Mouse (Mus musculus) retina, adult 2 months (tissue): ENCODE measurements around the gene Sval2.

ENCODE experiments used
- DNase-seq: peaks from one replicate; pipeline ENCODE4 v3.0.0-alpha.2; 2012; ENCODE audit warnings: low read depth, low spot score

Gene Sval2

GRCm38 (mm10) chr6:41852689-41853088, at the start of gene Sval2:
Sval2 (plus strand) TSS chr6:41852989.
- no peak for DNase-seq

DNA sequence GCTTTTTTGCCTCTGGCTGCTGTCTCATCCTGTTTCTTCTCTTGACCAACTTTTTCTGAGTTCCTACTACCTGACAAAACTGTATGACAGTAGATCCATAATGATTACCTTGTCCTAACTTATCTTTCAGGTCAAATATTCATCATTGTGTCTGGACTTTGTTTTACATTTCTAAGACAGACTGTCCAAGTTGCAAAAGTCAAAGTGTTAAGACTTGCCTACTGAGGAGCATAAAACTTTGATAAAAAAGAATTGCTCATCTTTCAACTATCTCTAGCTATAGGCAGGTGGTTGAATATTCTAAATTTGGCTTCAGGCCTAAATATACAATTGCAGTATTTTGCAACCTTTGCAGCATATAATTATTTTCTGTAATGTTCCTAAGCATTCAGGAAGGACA, 28.7 kb upstream of the Sval2 start:
- no peak for DNase-seq

DNA sequence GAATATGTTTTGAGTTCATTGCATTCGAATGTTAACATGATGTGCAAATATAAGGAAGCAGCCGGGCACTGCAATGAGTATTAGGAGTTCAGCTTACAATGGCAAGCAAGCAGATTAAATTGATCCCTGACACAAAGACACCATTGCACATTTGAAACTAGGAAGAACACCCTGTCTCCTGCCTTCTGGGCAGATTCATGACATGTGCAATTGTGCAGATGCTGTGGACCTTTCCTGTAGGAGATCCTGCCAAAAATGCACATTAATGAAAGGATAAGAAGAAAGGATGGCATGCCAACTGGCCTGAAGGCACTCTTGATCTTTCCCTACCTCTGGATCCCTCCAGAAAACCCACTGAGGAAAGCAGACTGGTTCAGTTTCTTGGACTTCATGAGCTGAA, 23.3 kb upstream of the Sval2 start:
- DNase-seq = no peak

DNA sequence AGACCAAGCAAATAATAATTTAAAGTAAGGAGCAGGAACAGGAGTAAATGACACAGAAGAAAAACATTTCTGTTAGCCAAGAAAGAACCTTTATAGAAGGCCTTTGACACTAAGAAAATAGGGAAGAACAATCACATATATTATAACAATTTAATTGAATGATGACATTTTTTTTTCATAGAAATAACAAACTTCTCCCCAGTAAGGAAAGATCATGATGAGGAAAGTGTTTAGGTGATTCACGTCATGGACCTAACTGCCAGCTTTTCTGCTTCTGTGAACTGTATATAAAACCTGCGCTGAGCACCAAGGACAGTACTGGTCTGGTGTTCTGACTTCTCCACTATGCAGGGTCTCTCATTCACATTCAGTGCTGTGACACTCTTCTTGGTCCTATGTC, 5.6 kb upstream of the Sval2 start, which contains the start of gene Pip:
Gene Pip, plus strand, starts transcription at position 301 of the 400 bp plus-strand sequence.
- no peak for DNase-seq

DNA sequence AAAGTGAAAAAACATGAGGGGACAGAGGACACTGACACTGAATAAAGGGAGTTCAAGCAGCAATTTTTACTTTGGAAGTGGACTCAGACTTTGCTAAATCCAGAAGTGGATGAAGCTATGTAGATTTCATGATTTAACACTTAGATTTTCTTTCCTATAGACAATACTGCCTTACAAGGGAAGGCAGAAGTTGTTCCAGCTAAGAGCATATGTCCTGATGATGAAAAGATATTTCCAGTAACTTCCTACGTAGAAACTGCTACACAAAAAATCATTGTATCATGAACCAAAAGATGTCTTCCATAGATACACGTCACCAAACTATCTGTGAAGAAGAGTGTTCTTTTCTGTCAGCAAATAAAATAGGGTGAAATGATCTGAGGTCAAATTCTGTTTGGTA, 11.2 kb downstream of the Sval2 start:
- DNase-seq = no peak

GRCm38 (mm10) chr6:41911625-41912024, 58.8 kb downstream of the Sval2 start:
- no peak for DNase-seq
